Mouse (Mus musculus) E14TG2a.4 (cell line): ENCODE measurements at regions not wholly inside any gene's neighbourhood (a gene's known extent, or its start where the extent isn't known, plus 50 kb on each side); places are given as distances from the start of the nearest gene placed in this dataset.
"Not testable (repeated sequence)": the region's sequence is repeated elsewhere in the genome, so short reads cannot be mapped to it uniquely, and the experiment has no call there.

ENCODE experiments used
- H3K27me3 ChIP-seq: 2 replicates; pipeline ENCODE4 v1.6.1; 2014; ENCODE audit warnings: low read length, control low read depth; ENCODE audit not compliant: insufficient read depth
- H3K36me3 ChIP-seq: 2 replicates; pipeline ENCODE4 v1.6.1; 2014; ENCODE audit warnings: low read length, control low read depth; ENCODE audit not compliant: insufficient read depth
- H3K4me1 ChIP-seq: replicated peaks from 2 replicates; pipeline ENCODE4 v1.6.1; 2014; ENCODE audit warnings: low read depth, low read length, control low read depth
- H3K4me3 ChIP-seq: replicated peaks from 2 replicates; pipeline ENCODE4 v1.5.1; 2014; ENCODE audit warnings: mild to moderate bottlenecking, low read length
- H3K9me3 ChIP-seq: 2 replicates; pipeline ENCODE4 v1.6.1; 2014; ENCODE audit warnings: low read length, control low read depth

- not testable (repeated sequence) for H3K36me3 ChIP-seq
These were observed 454.3 kb downstream of the Gm10330 start for GRCm38 (mm10) chr12:23325756-23326155.

GRCm38 (mm10) chr12:23315186-23315585 is 464.9 kb downstream of the Gm10330 start:
- not testable (repeated sequence) for H3K27me3 ChIP-seq, H3K36me3 ChIP-seq, H3K9me3 ChIP-seq, H3K4me1 ChIP-seq
- H3K4me3 ChIP-seq = peak overlapping the region; percentile 73

More at GRCm38 (mm10) chr12:23325756-23326155, 454.3 kb downstream of the Gm10330 start:
- not testable (repeated sequence) for H3K4me3 ChIP-seq, H3K4me1 ChIP-seq, H3K27me3 ChIP-seq, H3K9me3 ChIP-seq
